Mouse (Mus musculus): Measurements from ENCODE around the gene Ddx25. TPM values are rescaled to one million over a fixed set of nuclear protein-coding genes. Genes with fewer than 3 reads are reported as not detected.

Gene Ddx25
- total RNA-seq, 1 experiment from 2014 or later, result 0.67 TPM

DNA sequence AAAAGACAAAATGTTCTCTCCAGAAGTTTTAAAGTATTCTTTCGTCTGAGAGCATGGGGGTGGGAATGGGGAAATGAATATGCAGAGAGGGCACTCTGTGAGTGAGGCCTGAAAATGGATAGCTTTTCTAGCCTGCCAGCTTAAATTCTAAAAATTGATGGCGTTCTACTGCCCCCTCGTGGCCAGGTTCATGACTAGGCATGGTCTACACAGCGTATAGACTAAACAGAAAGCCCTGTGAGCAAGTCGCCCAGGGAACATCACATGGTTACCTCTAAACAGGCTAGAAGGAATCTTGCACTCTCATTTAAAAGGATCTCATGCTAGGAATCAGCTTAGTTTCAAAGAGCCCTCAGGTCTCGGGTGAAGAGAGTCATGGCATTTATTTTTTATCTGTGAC lies 16.8 kb downstream of the Ddx25 start:
- peak; percentile 87 for DNase-seq

DNA sequence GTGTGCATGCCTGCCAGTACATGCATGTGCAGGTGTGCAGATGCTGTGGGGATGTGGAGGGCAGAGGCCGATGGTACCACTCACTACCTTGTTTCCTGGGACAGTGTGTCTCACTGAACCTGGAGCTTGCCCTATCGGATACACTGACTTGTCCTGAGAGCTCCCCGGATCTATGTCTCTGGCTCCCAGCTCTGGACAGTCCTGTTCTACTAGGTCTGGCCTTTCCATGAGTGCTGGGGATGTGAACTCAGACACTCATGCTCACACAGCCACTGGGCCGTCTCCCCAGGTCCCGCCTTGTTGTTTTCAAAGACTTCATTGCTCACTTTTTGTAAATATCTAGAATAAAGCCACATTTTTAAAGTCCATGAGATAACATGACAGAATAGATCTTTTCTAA lies 17.3 kb downstream of the Ddx25 start:
- no peak for DNase-seq

DNA sequence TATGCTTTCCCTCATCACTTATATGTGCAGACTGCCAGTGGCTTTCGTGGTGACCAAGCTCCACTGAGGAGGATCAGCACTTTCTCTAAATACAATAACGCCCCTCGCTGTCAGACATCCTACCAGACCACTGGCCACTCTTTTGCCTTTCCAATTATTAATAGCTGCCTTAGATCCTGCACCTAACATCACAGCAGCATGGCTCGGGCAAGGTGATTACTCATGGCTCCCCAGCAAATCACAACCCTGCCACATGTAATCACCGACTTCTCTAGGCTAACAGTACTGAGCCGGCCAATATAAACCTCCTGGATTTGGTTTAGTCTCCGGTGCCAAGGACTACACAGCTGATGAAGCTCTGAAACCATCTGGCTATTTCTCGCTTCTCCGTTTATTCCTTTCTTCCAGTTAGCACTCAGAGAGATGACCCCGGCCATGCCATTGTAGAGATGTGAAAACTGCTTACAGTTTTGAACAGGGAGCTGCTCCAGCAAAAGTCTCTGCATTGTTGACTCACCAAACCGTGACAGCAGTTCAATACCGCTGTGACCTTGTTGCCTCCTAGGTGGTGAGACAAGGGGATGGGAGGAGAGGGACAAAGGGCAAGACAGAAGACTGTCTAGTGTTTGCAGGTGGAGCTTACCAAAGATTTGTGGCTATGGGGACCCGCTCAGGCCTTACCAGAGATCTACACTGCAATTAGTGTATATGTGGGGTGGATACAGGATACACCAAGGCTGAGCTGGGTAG lies 19.2 kb downstream of the Ddx25 start:
- no peak for DNase-seq

DNA sequence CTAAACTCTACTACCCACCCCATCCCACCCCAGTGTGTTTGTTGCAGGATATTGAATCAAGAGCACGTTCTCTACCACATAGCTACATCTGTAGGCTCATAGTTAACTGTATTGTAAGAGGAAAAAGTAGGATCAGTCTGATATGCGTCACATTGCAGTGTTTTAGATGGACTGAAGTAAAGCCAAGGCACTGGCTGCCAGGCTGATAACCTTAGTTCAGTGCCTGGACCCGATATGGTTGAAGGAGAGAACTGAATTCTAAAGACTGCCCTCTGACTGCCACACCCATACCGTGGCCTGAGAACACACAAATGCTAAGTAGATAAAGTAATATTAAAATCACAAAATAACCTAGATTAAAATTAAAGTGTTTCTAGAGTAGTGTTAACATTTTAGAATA lies 22.5 kb downstream of the Ddx25 start:
- DNase-seq, result no peak

DNA sequence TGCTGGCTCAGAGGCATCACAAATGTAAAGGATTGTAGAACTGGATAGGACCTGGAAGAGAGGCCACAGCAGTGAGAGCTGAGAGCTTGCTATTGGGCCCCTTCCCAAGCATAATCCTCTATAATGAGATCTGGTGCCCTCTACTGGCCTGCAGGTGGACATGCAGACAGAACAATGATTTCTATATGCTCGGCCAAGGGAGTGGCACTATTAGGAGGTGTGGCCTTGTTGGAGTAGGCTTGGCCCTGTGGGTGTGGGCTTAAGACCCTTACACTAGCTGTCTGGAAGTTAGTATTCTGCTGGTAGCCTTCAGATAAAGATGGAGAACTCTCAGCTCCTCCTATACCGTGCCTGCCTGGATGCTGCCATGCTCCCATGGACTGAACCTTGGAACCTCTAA lies 23.2 kb downstream of the Ddx25 start:
- DNase-seq, result peak; percentile 63

DNA sequence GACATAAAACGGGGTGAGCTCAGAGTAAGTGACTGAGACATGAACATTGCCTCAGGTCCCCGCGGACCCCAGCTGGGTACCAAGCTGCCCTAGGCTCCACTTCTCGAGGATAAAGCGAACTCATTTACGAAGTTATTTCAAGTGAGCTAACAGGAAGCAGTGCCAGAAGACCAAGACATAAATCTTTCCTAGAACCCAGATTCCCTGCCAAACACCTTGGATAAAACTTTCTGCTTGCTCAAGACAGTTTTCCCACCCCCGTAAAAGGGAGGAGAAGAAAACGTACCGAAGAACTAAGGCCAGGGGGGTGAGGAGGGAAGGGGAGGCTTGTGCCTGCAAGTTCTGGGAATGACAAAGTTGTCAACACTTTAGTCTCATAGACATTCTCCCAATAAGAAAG lies 25.1 kb downstream of the Ddx25 start:
- no peak for DNase-seq

- DNase-seq, result no peak
These were observed 28.5 kb downstream of the Ddx25 start for GRCm38 (mm10) chr9:35529796-35530195.

DNA sequence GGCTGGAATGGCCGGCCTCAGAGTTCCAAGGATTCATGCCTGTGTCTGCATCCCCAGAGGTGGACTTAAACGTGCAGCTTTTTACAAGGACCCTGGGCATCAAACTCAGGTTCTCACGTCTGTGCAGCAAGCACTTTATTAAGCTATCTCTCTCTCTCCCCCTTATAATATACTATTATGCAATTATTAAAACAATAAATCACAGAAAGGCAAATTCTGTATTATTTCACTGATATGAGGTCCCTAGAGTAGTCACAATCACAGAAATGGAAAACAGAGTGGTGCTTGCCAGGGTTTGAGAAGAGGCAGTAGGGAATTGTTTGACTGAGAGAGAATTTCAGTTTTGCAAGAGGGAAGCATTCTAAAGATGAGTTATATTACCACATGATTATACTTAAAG lies 29.2 kb downstream of the Ddx25 start:
- DNase-seq, result no peak

GRCm38 (mm10) chr9:35523941-35524411 lies 34.4 kb downstream of the Ddx25 start:
- peak; percentile 81 for DNase-seq

DNA sequence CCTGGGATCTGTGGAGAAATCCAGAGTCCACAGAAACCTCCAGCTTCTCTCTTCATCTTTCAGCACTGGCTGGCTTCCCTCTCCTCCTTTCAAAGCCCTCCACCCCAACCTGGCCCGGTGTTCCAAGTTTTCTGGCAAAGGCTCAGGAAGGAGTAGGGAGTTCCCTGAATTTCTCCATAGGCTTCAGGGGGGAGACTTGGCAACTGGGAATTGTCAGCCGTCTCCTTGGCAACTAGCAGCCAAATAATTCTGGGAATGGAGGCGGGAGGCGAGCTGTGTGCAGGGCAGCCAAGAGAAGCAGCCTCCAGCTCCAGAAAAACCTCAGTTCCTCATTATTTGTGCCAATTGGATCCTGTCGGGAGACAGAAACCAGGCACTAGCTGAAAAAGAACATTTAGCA lies 34.8 kb downstream of the Ddx25 start:
- DNase-seq, result peak; percentile 19

- no peak for DNase-seq
These were observed 35.4 kb downstream of the Ddx25 start for GRCm38 (mm10) chr9:35522821-35523515.

DNA sequence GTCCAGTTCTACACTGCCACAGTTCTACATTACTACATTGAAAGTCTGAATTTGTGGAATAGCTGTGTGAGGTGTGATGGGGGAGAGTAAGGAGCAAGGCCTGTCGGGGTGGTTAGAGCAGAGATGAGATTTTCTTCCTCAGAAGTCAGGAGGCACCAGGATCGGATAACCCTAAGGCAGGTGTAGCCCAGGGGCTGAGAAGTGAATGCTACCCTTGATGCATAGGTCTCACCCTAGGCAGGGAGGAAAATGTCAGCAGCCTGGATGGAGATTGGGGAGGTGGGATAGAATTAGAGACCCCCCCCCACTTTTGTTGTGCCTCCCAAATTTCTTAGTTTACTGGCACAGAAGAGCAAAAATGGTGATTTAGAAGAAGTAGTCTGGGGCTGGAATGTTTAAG lies 36.1 kb downstream of the Ddx25 start:
- DNase-seq, result no peak

DNA sequence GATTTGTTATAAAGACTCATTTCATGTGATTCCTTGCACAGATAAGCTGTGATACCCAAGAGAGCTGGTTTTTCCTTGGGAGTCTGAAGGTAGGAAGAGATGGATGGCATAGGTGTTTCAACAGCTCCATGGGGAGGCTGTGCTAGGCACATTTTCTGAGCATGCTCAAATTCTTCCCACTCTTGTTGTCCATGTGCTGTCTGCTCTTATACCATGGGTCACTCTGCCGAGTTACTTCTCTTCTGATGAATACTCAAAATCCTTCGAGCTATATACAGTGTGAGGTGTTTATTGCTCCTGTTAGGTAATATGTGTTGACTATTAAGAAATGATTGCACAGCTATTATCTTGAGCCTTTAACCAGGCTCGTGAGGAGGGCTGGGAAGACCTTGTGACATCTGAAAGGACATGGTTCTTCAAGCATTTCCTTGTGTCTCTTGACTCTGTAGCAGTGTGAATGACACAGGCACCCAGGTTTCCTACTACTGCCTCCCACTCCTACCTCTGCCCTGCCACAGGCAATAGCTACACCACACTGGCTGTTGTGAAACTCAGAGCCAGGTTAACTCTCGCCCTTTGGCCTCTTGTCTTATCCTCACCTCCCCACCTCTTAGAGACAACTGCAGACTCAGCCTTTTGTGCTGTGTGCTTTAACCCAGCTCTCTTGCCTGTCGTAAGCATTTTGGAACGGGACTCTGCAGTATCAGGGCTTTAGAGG lies 37.5 kb downstream of the Ddx25 start:
- DNase-seq, result no peak

- no peak for DNase-seq
These were observed 40.2 kb downstream of the Ddx25 start, which contains the start of gene Gm1113 for GRCm38 (mm10) chr9:35518169-35518568. TSS of gene Gm1113 (minus strand) at chr9:35518269.

- DNase-seq, result no peak
These were observed 41.6 kb downstream of the Ddx25 start for GRCm38 (mm10) chr9:35516711-35517110.

DNA sequence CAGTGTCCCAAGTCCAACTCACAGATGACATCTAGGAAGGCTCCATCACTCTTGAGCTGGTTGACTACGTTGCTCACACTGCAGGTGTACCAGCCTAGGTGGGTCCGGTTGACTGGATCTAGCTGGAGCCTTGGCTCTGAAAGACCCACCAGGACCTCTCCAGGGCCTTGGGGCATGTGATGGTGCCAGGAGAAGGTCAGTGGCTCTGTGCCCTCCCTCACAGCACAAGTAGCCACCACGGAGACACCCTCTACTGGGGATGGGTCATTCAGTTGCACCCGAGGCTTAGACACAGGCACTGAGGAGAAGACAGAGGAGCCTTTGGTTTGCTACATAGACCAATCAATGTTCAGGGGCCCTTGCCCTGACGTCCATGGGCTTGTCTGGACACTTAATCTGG lies 42.1 kb downstream of the Ddx25 start:
- no peak for DNase-seq

- DNase-seq, result no peak
These were observed 44.4 kb downstream of the Ddx25 start for GRCm38 (mm10) chr9:35513900-35514299.

GRCm38 (mm10) chr9:35508234-35508633 lies 50.1 kb downstream of the Ddx25 start:
- peak; percentile 53 for DNase-seq

DNA sequence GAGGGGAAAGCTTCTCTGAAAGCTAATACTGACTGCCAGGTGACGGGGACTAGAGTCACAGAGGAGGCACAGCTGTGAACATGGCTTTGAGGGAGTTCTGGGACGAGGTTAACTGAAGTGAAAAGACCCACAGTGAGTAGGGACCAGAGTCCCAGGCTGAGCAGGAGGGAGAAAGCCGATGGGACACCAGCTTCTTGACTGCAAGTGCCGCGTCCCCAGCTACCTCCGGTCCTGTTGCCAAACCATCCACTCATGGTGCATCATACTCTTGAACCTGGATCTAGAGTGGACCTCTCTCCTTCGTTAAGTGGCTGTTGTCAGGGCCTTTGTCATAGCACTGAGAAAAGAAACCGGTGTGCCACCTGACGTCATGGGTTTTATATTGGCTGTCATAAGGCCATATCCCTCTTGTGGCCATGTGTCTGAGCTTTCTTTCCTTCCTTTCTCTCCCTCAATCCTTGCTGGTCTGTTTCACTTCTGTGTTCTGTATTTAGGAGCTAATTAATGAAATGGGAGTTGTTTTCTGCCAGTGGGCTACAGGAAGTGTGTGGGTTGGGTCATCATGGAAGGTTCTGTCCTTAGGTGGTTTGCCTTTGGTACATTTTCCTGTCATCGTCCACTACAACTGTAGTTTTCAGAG lies 55.8 kb downstream of the Ddx25 start:
- DNase-seq, result no peak

DNA sequence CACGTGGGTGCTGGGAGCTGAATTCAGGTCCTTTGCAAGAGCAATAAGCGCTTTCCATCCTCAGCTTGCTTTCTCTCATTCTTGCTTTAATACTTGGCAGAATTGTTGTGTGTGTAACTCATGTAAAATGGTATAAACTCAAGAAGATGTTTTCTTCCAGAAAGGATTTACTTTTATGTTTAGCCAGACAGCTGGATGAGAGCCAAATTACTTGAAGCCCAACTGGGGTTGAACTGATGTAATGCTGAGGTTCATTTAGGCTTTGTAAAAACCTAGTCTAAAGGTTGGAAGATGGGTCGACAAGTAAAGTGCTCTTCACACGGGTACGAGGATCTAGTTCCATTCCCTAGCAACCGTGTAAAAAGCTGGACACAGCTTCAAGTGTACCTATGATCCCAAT lies 58.4 kb downstream of the Ddx25 start:
- DNase-seq, result no peak

DNA sequence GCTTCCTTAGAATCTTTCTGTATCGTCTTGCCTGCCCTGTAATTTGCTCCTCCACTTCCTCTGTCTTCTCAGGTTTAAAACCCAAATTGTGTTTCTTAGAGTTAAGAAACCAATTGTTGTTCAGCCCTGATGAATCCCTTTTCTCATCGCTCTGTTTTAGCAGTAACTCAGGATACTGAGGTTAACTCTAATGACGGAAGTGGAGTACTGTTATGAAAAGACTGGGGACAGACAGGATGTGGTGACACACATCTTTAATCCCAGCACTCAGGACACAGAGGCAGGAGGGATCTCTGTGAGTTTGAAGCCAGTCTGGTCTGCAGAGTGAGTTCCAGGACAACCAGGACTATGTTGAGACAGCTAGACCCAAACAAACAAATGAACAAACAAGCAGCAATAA lies 62.9 kb downstream of the Ddx25 start:
- DNase-seq, result no peak

DNA sequence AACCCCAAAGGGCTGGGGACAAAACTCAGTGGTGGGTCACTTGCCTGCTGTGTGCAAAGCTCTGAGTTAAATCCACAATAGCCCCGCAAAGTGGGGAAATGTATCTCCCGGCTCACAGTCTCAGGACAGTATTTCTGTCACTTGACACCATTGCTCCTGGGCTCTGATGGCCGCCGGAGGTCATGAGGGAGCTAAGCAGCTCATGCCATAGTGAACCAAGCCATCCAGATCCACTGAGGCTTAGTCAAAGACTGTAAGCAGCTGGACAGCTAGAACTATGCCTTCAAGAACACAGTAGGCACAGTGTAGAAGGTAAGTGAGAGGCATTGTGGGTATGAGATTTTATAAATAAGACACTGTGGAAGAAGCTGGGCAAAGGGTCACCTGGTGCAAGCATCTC lies 63.4 kb downstream of the Ddx25 start:
- DNase-seq, result no peak

GRCm38 (mm10) chr9:35493733-35494092 lies 64.6 kb downstream of the Ddx25 start:
- no peak for DNase-seq

Data from adrenal gland, postnatal 14 days (tissue).